Mouse (Mus musculus) megakaryocyte, embryonic 14.5 days (primary cell): Measurements from ENCODE around the gene Hoxa11.

Experiments used
- FLI1 ChIP-seq: IDR thresholded peaks from 2 replicates; pipeline ENCODE4 v1.6.1; 2012; ENCODE audit warnings: low read length, inconsistent platforms, mixed read lengths
- GATA1 ChIP-seq: IDR thresholded peaks from 3 replicates; pipeline ENCODE4 v1.6.1; 2012; ENCODE audit warnings: mixed read lengths, low read length, inconsistent platforms, borderline replicate concordance

DNA sequence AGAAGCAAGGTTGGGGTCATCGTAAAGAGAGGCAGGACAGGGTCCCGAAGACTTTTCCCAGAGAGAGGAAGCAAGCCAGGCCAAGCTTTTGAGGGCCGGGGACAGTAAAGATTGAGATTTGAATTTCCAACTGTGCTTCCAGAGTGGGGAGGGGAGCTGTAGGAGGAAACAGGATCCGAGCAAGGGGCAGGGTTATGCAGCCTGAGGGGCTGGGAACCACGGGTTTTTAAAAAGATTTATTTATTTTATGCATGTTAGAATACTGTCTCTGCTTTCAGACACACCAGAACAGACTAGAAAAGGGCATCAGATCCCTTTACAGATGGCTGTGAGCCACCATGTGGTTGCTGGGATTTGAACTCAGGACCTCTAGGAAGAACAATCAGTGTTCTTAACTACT lies 31.3 kb upstream of the Hoxa11 start:
- TF ChIP-seq GATA1, result no peak
- no peak for TF ChIP-seq FLI1
